Mouse (Mus musculus) kidney, adult 2 months (tissue): ENCODE data around the gene Gm17490.
A peak's percentile ranks its signal among the peaks of the same experiment; 100 is the strongest.

ENCODE experiments used
- CTCF ChIP-seq: fragments of 200-500 bp; conservative IDR thresholded peaks from 2 replicates; pipeline ENCODE4 v1.5.1; 2011; ENCODE audit warnings: low read depth, mild to moderate bottlenecking, control low read depth, low read length, moderate library complexity, mixed read lengths; ENCODE audit not compliant: insufficient read depth, insufficient read length
- POLR2A ChIP-seq: fragments of 200-500 bp; IDR thresholded peaks from one replicate; pipeline ENCODE4 v1.6.1; 2011; ENCODE audit warnings: low read depth, low read length, control low read depth

- peak; percentile 97 for TF ChIP-seq CTCF
- no peak for TF ChIP-seq POLR2A
Observed at GRCm38 (mm10) chr2:11663961-11664360, 37.9 kb upstream of the Gm17490 start.
